Mouse (Mus musculus) liver (tissue): Measurements from ENCODE around the gene Slc10a7.

ENCODE experiments used
- DNase-seq: peaks from one replicate; pipeline ENCODE4 v3.0.0-alpha.2; 2020; ENCODE audit warnings: mixed read lengths

The Slc10a7 gene

GRCm38 (mm10) chr8:78624738-78625442 is 115.7 kb downstream of the Slc10a7 start:
- no peak for DNase-seq

GRCm38 (mm10) chr8:78626632-78627031 is 117.5 kb downstream of the Slc10a7 start:
- no peak for DNase-seq

- DNase-seq, result no peak
These were observed 118.6 kb downstream of the Slc10a7 start for GRCm38 (mm10) chr8:78627793-78628192.

- DNase-seq, result no peak
These were observed 121.4 kb downstream of the Slc10a7 start for GRCm38 (mm10) chr8:78630414-78631164.

- DNase-seq, result no peak
These were observed 123.9 kb downstream of the Slc10a7 start for GRCm38 (mm10) chr8:78633012-78633411.

GRCm38 (mm10) chr8:78634018-78634417 is 124.9 kb downstream of the Slc10a7 start:
- DNase-seq, result no peak

- no peak for DNase-seq
These were observed 125.5 kb downstream of the Slc10a7 start for GRCm38 (mm10) chr8:78634523-78635240.

GRCm38 (mm10) chr8:78635241-78635771 is 126.2 kb downstream of the Slc10a7 start:
- no peak for DNase-seq

GRCm38 (mm10) chr8:78641919-78642318 is 132.8 kb downstream of the Slc10a7 start:
- DNase-seq, result no peak

GRCm38 (mm10) chr8:78642376-78642775 is 133.2 kb downstream of the Slc10a7 start:
- no peak for DNase-seq

GRCm38 (mm10) chr8:78647000-78647656 is 138.0 kb downstream of the Slc10a7 start:
- no peak for DNase-seq

GRCm38 (mm10) chr8:78647846-78648245 is 138.7 kb downstream of the Slc10a7 start:
- DNase-seq, result no peak

GRCm38 (mm10) chr8:78648918-78649317 is 139.8 kb downstream of the Slc10a7 start:
- peak; percentile 47 for DNase-seq

- no peak for DNase-seq
These were observed 142.5 kb downstream of the Slc10a7 start for GRCm38 (mm10) chr8:78651670-78652069.

GRCm38 (mm10) chr8:78655351-78656045 is 146.4 kb downstream of the Slc10a7 start:
- no peak for DNase-seq

GRCm38 (mm10) chr8:78656700-78657370 is 147.7 kb downstream of the Slc10a7 start:
- DNase-seq, result no peak

- DNase-seq, result no peak
These were observed 149.0 kb downstream of the Slc10a7 start for GRCm38 (mm10) chr8:78658172-78658571.

GRCm38 (mm10) chr8:78659617-78660187 is 150.6 kb downstream of the Slc10a7 start:
- no peak for DNase-seq

- no peak for DNase-seq
These were observed 155.3 kb downstream of the Slc10a7 start for GRCm38 (mm10) chr8:78664306-78664940.

GRCm38 (mm10) chr8:78667399-78667798 is 158.3 kb downstream of the Slc10a7 start:
- DNase-seq, result no peak

GRCm38 (mm10) chr8:78668206-78668605 is 159.1 kb downstream of the Slc10a7 start:
- DNase-seq, result no peak
